Mouse (Mus musculus): ENCODE data around the gene Emp3. TPM values are rescaled to one million over a fixed set of nuclear protein-coding genes. Genes with fewer than 3 reads are reported as not detected.
A peak's percentile ranks its signal among the peaks of the same experiment; 100 is the strongest.

Emp3 gene
- polyA plus RNA-seq, 1 experiment, result 62.1 TPM

DNA sequence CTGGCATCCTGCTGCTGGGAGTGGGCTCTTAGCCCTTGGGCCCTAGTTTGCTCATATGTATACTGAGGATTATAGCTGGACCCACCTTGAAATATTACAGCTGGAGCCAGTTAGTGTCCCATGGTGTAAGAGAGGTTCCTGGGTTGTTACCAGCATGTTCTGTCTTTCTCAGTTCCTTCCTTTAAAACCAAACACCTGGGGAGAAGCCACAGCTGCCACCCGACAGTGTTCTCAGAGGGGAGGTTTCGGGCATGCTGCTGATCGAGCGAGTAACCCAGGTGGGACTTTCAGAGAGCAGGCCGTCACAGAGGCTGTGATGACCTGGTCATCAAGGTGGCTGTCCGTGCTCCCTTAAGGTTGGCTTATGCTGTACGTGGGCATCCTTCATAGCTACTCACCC, 44.3 kb downstream of the Emp3 start:
- no peak overlapping the region for H3K4me3 ChIP-seq (ENCODE audit: insufficient read depth, low read depth, low read length)
- WGBS, result 92% methylated on average over 7 of the region's 7 CpGs
- H3K27ac ChIP-seq (ENCODE audit: insufficient read depth, low read depth, low read length), result no peak overlapping the region
- no peak for DNase-seq
- peaks cover 6% of the 10 kb centered on the region; the same call in 1 of the 2 replicates for H3K4me1 ChIP-seq (ENCODE audit: control insufficient read depth, insufficient read depth, low read length)
- H3K27me3 ChIP-seq (replicated peaks; ENCODE audit: control insufficient read depth, insufficient read depth, low read length), result no peaks in the 10 kb centered on the region
- no peak for TF ChIP-seq CTCF (conservative IDR thresholded peaks at IDR 0.05; ENCODE audit: insufficient read depth, insufficient read length, low read depth, low read length)
- no peak for TF ChIP-seq POLR2A (IDR thresholded peaks at IDR 0.05; ENCODE audit: low read depth, low read length)
- H3K36me3 ChIP-seq (ENCODE audit: control insufficient read depth, insufficient read depth, low read length), result peaks cover 4% of the 10 kb centered on the region

DNA sequence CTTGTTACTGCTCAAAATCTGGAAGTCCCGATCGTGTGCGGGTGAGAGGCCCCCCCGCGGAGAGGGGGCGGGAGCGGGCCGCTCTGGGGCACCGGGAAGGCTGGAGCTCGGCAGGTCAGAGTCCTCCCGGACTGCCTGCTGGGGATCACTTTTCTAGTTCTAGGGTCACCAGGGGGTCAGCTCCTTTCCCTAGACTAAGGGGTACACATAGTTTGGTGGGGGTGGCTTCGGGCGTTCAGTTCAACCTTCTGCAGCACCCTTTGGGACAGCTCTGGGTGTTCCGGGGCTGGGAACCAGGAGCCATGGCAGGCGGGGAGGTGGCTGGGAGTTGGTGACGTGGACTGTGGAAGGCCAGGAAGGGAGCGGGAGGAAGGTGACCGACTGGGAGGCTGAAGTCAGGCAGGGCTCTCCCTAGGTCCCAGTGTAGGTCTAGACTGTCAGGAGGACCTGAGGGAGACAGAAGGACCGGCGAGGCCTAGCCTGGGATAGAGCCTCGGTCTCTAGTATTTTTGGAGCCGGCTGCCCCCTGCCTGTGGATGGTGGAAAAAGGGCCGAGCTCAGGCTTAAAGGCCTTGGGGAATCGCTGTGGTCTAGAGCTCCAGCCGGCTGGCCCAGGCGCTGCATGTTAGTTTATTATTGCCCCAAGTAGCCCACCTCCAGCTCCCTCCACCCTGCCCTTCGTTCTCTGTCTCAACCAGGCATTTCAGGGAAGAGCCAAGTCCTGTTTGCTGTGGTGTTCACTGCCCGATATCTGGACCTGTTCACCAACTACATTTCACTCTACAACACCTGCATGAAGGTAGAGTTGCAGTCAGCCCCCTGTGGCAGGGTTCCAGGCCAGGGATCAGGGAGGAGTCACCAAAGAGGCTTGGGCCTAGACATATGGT, 47.9 kb downstream of the Emp3 start:
- Histone ChIP-seq H3K27ac (ENCODE audit: insufficient read depth, low read depth, low read length) (peak overlapping the region; percentile 94), H3K4me1 (ENCODE audit: control insufficient read depth, insufficient read depth, low read length) (peaks cover 6% of the 10 kb centered on the region; the same call in 1 of the 2 replicates), H3K4me3 (ENCODE audit: insufficient read depth, low read depth, low read length) (peak overlapping the region; percentile 94), H3K36me3 (ENCODE audit: control insufficient read depth, insufficient read depth, low read length) (peaks cover 3% of the 10 kb centered on the region), H3K27me3 (replicated peaks; ENCODE audit: control insufficient read depth, insufficient read depth, low read length) (no peaks in the 10 kb centered on the region)
- 1% methylated on average over 28 of the region's 28 CpGs for WGBS
- peak; percentile 79 for DNase-seq
- TF ChIP-seq POLR2A (IDR thresholded peaks at IDR 0.05; ENCODE audit: low read depth, low read length), result no peak
- no peak for TF ChIP-seq CTCF (conservative IDR thresholded peaks at IDR 0.05; ENCODE audit: insufficient read depth, insufficient read length, low read depth, low read length)

DNA sequence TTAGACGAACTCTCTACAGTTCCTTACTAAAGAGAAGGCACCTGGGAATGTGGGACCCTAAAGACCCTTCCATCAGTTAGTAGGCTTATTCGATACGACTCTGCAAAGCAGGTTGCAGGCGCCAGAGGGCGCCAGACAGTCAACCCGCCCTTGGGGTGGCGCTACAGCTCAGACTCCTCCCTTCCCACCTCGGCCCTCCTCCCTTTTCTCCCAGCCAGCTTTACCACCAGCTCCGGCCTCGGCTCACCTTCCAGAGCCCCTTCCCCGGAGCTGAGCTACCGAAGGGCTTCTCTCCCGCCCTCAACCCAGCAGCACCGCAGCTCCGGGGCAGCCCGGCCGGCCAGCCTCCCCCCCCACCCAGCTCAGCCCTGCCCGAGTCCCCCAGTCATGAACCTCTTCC, 48.6 kb downstream of the Emp3 start, which contains the start of gene Kdelr1:
TSS of gene Kdelr1 (plus strand) at position 149 of the 400 bp plus-strand sequence.
- DNase-seq, result peak; percentile 92
- peaks cover 6% of the 10 kb centered on the region; the same call in 1 of the 2 replicates for H3K4me1 ChIP-seq (ENCODE audit: control insufficient read depth, insufficient read depth, low read length)
- peak within 1 kb of the TSS; percentile 94 for H3K27ac ChIP-seq (ENCODE audit: insufficient read depth, low read depth, low read length)
- peak within 1 kb of the TSS; percentile 94 for H3K4me3 ChIP-seq (ENCODE audit: insufficient read depth, low read depth, low read length)
- no peaks in the 10 kb centered on the region for H3K27me3 ChIP-seq (replicated peaks; ENCODE audit: control insufficient read depth, insufficient read depth, low read length)
- peaks cover 3% of the 10 kb centered on the region for H3K36me3 ChIP-seq (ENCODE audit: control insufficient read depth, insufficient read depth, low read length)
- TF ChIP-seq POLR2A (IDR thresholded peaks at IDR 0.05; ENCODE audit: low read depth, low read length) (peak; percentile 60), CTCF (conservative IDR thresholded peaks at IDR 0.05; ENCODE audit: insufficient read depth, insufficient read length, low read depth, low read length) (peak; percentile 94)
- WGBS, result under 1% methylated on average over 18 of the region's 18 CpGs

- Histone ChIP-seq H3K4me1 (ENCODE audit: control insufficient read depth, insufficient read depth, low read length) (peaks cover 12% of the 10 kb centered on the region), H3K27me3 (replicated peaks; ENCODE audit: control insufficient read depth, insufficient read depth, low read length) (no peaks in the 10 kb centered on the region), H3K36me3 (ENCODE audit: control insufficient read depth, insufficient read depth, low read length) (no peaks in the 10 kb centered on the region), H3K4me3 (ENCODE audit: insufficient read depth, low read depth, low read length) (no peak overlapping the region), H3K27ac (ENCODE audit: insufficient read depth, low read depth, low read length) (no peak overlapping the region)
- 4% methylated on average over 30 of the region's 30 CpGs for WGBS
- no peak for TF ChIP-seq CTCF (conservative IDR thresholded peaks at IDR 0.05; ENCODE audit: insufficient read depth, insufficient read length, low read depth, low read length)
- no peak for TF ChIP-seq POLR2A (IDR thresholded peaks at IDR 0.05; ENCODE audit: low read depth, low read length)
- DNase-seq, result no peak
Measured at GRCm38 (mm10) chr7:45870282-45871058, 50.7 kb downstream of the Emp3 start.

DNA sequence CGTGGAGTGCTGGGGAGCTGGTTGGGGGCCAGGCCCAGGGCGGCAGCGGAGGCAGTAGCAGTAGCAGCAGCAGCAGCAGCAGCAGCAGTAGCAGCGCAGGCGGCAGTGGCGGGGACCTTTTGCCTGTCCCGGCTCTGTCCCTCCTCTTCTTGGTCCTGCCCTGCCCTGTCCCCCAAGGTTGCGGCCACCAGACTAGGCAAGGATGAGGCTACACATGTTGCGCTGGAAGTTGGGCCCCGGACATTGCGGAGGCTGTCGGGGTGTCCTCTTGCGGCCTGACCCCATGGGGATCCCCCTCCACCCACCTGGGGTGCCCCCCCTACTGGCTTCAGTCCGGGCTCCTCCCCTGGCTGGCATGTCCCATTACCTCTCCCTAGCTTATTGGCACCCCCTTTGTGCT, 51.4 kb downstream of the Emp3 start:
- Histone ChIP-seq H3K27ac (ENCODE audit: insufficient read depth, low read depth, low read length) (no peak overlapping the region), H3K4me1 (ENCODE audit: control insufficient read depth, insufficient read depth, low read length) (peaks cover 12% of the 10 kb centered on the region), H3K36me3 (ENCODE audit: control insufficient read depth, insufficient read depth, low read length) (no peaks in the 10 kb centered on the region), H3K4me3 (ENCODE audit: insufficient read depth, low read depth, low read length) (no peak overlapping the region), H3K27me3 (replicated peaks; ENCODE audit: control insufficient read depth, insufficient read depth, low read length) (no peaks in the 10 kb centered on the region)
- no peak for TF ChIP-seq CTCF (conservative IDR thresholded peaks at IDR 0.05; ENCODE audit: insufficient read depth, insufficient read length, low read depth, low read length)
- TF ChIP-seq POLR2A (IDR thresholded peaks at IDR 0.05; ENCODE audit: low read depth, low read length), result no peak
- DNase-seq, result no peak
- WGBS, result 3% methylated on average over 14 of the region's 14 CpGs

GRCm38 (mm10) chr7:45869107-45869670, 52.0 kb downstream of the Emp3 start:
- DNase-seq, result no peak
- H3K27me3 ChIP-seq (replicated peaks; ENCODE audit: control insufficient read depth, insufficient read depth, low read length), result no peaks in the 10 kb centered on the region
- 22% methylated on average over 8 of the region's 8 CpGs for WGBS
- no peak overlapping the region for H3K4me3 ChIP-seq (ENCODE audit: insufficient read depth, low read depth, low read length)
- no peak overlapping the region for H3K27ac ChIP-seq (ENCODE audit: insufficient read depth, low read depth, low read length)
- no peak for TF ChIP-seq POLR2A (IDR thresholded peaks at IDR 0.05; ENCODE audit: low read depth, low read length)
- no peak for TF ChIP-seq CTCF (conservative IDR thresholded peaks at IDR 0.05; ENCODE audit: insufficient read depth, insufficient read length, low read depth, low read length)
- peaks cover 11% of the 10 kb centered on the region for H3K4me1 ChIP-seq (ENCODE audit: control insufficient read depth, insufficient read depth, low read length)
- H3K36me3 ChIP-seq (ENCODE audit: control insufficient read depth, insufficient read depth, low read length), result no peaks in the 10 kb centered on the region

Other genes with a start within 250 kb of the Emp3 start
- gene Ntn5, start 237.4 kb downstream of the Emp3 start, polyA plus RNA-seq (2012; rRNA removed), result 0.09 TPM in 1 of 2 replicates, not detected in the other
- 0.22 and 0.23 TPM in 2 replicates for gene Sec1, start 227.0 kb downstream of the Emp3 start, polyA plus RNA-seq (2012; rRNA removed)
- gene Car11, start 221.6 kb downstream of the Emp3 start, polyA plus RNA-seq (2012; rRNA removed), result 8.1 and 8.3 TPM in 2 replicates
- gene Dbp, start 216.3 kb downstream of the Emp3 start, polyA plus RNA-seq (2012; rRNA removed), result 106 and 116 TPM in 2 replicates
- gene Rpl18, start 205.9 kb downstream of the Emp3 start, polyA plus RNA-seq (2012; rRNA removed), result 955 and 1,014 TPM in 2 replicates
- gene Sphk2, start 203.4 kb downstream of the Emp3 start, polyA plus RNA-seq (2012; rRNA removed), result 57.2 and 68.3 TPM in 2 replicates
- 0.19 and 0.35 TPM in 2 replicates for gene Fam83e, start 200.2 kb downstream of the Emp3 start, polyA plus RNA-seq (2012; rRNA removed)
- gene Spaca4, start 195.6 kb downstream of the Emp3 start, polyA plus RNA-seq (2012; rRNA removed), result 0.15 and 0.28 TPM in 2 replicates
- 5.7 and 7.3 TPM in 2 replicates for gene Lmtk3, start 137.7 kb downstream of the Emp3 start, polyA plus RNA-seq (2012; rRNA removed)
- gene Sult2b1, start 136.7 kb downstream of the Emp3 start, polyA plus RNA-seq (2012; rRNA removed), result 4.2 and 6.1 TPM in 2 replicates
- 43.3 and 44.7 TPM in 2 replicates for gene Cyth2, start 106.8 kb downstream of the Emp3 start, polyA plus RNA-seq (2012; rRNA removed)
- 0.28 and 0.31 TPM in 2 replicates for gene Kcnj14, start 96.6 kb downstream of the Emp3 start, polyA plus RNA-seq (2012; rRNA removed)
- gene Grwd1, start 90.5 kb downstream of the Emp3 start, polyA plus RNA-seq (2012; rRNA removed), result 12.3 and 12.9 TPM in 2 replicates
- 331 and 358 TPM in 2 replicates for gene Kdelr1, start 48.6 kb downstream of the Emp3 start, polyA plus RNA-seq (2012; rRNA removed)
- gene Grin2d, start 43.0 kb downstream of the Emp3 start, polyA plus RNA-seq (2012; rRNA removed), result 0.45 and 0.50 TPM in 2 replicates
- 0.19 and 0.50 TPM in 2 replicates for gene Syngr4, start 24.7 kb downstream of the Emp3 start, polyA plus RNA-seq (2012; rRNA removed)
- 123 and 143 TPM in 2 replicates for gene Tmem143, start 24.5 kb downstream of the Emp3 start, polyA plus RNA-seq (2012; rRNA removed)
- 8.6 and 8.9 TPM in 2 replicates for gene Ccdc114, start 2.7 kb upstream of the Emp3 start, polyA plus RNA-seq (2012; rRNA removed)
- 13.2 and 21.1 TPM in 2 replicates for gene Abcc6, start 108.9 kb upstream of the Emp3 start, polyA plus RNA-seq (2012; rRNA removed)
- gene Nomo1, start 112.3 kb upstream of the Emp3 start, polyA plus RNA-seq (2012; rRNA removed), result 36.4 and 36.8 TPM in 2 replicates
- gene Kcnj11, start 179.4 kb upstream of the Emp3 start, polyA plus RNA-seq (2012; rRNA removed), result 0.90 and 1.7 TPM in 2 replicates

Measured in kidney, adult 2 months (tissue).